ENCODE assay signal across 25 mouse cellular contexts in the genomic region with DNA sequence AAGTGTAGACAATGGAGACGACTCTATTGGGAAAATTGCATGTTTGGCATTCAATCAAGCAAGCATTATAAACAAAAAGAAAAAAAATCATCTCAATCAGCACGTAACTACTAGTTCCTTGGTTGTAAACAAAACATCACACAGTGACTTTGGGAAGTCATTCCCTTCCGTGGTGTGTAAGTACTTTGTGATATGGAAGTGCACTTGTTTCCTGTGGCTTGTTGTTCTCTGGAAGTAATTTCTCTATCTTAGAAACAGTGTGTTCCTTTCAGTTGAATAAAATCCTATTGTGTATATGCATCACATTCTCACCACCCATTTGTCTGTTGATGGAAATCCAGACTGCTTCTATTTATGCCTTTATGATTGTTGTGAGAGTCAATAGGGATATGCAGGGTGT.
"Had no signal": no experiment of that assay in that cellular context is flagged by ENCODE, and none has a peak within 500 bp of the region (broad histone marks: within the 10 kb centered on the region; RNA-seq: fewer than 3 reads in every experiment).

No protein-coding gene starts in this region.

- H3K27me3 ChIP-seq: heart, embryonic 12.5 days; hindbrain, embryonic 12.5 days; intestine, embryonic 15.5 days; limb, embryonic 13.5 days; limb, embryonic 15.5 days had no signal

- H3K9me3 ChIP-seq: heart, embryonic 10.5 days; heart, embryonic 12.5 days; hindbrain, embryonic 10.5 days; hindbrain, embryonic 12.5 days; intestine, embryonic 15.5 days; limb, embryonic 13.5 days; limb, embryonic 15.5 days had no signal

- H3K4me3 ChIP-seq: gastrocnemius, adult 2 months; heart, embryonic 10.5 days; heart, embryonic 12.5 days; hindbrain, embryonic 10.5 days; hindbrain, embryonic 12.5 days; intestine, embryonic 15.5 days; limb, embryonic 13.5 days; limb, embryonic 15.5 days had no signal

- H3K36me3 ChIP-seq: heart, embryonic 10.5 days; heart, embryonic 12.5 days; hindbrain, embryonic 10.5 days; hindbrain, embryonic 12.5 days; intestine, embryonic 15.5 days; limb, embryonic 13.5 days; limb, embryonic 15.5 days had no signal

- H3K4me1 ChIP-seq: heart, embryonic 10.5 days; heart, embryonic 12.5 days; hindbrain, embryonic 10.5 days; hindbrain, embryonic 12.5 days; intestine, embryonic 15.5 days; limb, embryonic 13.5 days; limb, embryonic 15.5 days had no signal

- H3K4me2 ChIP-seq: heart, embryonic 12.5 days; hindbrain, embryonic 12.5 days; hindbrain, embryonic 14.5 days; intestine, embryonic 15.5 days; limb, embryonic 13.5 days; limb, embryonic 15.5 days had no signal

- H3K27ac ChIP-seq: gastrocnemius, adult 2 months; heart, embryonic 10.5 days; hindbrain, embryonic 10.5 days; hindbrain, embryonic 12.5 days; hindbrain, embryonic 14.5 days; intestine, embryonic 15.5 days; kidney, postnatal 0 days; limb, embryonic 13.5 days; limb, embryonic 15.5 days had no signal

- DNase-seq: gastrocnemius, adult 2 months; gastrocnemius, postnatal 10 days; gastrocnemius, postnatal 25 days; heart, adult 18-20 months; heart, postnatal 10 days; heart, postnatal 4 days; kidney, adult 18-20 months; kidney, adult 8-10 months; kidney, postnatal 14 days; kidney, postnatal 36 days; layer of hippocampus, adult 9-11 months; layer of hippocampus, postnatal 36 days; left cerebral cortex, postnatal 4 days had no signal

- ATAC-seq: hindbrain, embryonic 16.5 days; inflammation-experienced regulatory T-cells, adult 6 months; intestine, embryonic 15.5 days; intestine, postnatal 0 days had no signal

- H3K9ac ChIP-seq: heart, embryonic 12.5 days; hindbrain, embryonic 12.5 days; hindbrain, embryonic 14.5 days; intestine, embryonic 15.5 days; limb, embryonic 13.5 days; limb, embryonic 15.5 days had no signal
